Mouse (Mus musculus) v-Abl transformed pro-B cells (cell line): ENCODE data around the gene Helt.
"Not testable (repeated sequence)": the region's sequence is repeated elsewhere in the genome, so short reads cannot be mapped to it uniquely, and the experiment has no call there.

ENCODE experiments used
- in situ Hi-C, 2 experiments: fragments of 400-800 bp; cut with MboI; formaldehyde crosslinking; loops; one replicate each; pipeline ENCODE4 v1.15.1; 2025; ENCODE audit not compliant: unreplicated experiment in 2 of 2

Gene Helt

DNA sequence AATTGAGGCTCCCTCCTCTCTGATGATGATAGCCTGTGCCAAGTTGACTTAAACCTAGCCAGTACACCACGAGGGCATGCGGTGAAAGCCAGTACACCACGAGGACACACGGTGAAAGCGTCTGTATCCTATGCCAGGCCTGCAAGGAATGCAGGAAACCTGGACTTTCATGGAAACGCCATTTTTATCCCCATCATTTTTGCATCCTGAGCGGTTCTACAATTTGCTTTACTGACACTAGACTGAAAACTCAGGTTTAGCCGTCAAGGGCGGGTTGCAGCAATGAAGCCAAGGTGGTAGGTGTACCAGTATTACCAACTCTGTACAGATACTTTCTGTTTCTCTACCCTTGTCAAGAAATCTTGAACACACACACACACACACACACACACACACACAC is 7.7 kb upstream of the Helt start:
- in situ Hi-C loops = loop anchor here (5.0 to 25.0 kb wide), 6 partner anchors 117 to 1060 kb away; no protein-coding TSS in a partner anchor

DNA sequence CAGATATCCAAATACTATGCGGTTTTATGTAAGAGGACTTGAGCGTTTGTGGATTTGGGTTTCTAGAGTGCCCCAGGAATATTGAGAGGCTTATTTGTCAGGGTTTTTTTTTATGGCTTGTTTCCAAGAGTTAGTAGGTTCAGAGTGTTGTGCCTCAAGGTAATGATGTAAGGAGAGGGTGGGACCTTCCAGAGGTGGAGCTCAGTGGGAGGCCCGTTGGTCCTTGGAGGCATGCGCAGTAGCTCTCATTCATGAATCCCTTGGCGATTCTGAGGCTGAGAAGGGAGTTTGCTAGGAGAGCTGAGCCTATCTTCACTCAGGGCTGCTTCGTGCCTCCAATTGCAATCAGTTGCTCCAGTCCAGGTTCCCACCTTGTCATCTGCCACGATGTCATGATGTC is 4.4 kb upstream of the Helt start:
- in situ Hi-C loops = no loop called here

DNA sequence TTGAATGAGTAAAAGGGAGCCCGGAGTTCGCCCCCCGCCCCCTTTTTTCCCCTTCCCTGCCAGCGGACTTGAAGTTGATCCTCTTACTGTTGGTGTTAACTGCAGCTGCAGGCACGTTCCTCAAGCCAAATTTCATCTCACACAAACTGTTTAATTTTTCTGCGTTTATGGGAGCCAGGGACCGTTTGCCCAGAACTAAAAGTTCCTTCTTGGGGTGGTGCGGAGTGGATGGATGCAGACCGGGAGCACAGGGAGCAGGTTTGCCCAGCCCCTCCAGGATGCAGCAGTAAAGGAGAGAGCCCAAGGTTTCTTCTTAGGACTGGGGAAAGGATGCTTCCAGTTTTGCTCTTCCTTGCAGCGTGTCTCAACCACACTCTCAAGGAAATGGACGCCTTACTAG is 2.1 kb upstream of the Helt start:
- in situ Hi-C loops = no loop called here

DNA sequence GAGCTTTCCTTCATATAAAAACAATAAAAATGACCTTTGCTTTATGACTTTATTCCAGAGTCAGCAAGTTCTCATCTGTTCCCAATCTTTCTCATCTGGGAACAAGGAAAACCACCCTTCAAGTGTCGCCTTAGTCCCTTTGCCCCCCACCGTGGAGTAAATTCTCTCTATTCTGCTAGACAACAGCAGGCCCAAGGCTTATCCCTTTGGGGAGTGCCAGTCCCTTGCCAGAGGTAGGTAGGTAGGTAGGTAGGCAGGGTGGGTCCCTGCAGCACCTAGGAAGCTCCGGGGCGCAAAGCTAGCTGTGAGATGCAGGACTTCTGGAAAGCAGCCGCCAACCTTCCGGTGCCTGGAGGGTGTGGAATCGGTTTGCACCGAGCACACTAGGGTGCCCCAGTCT is 1.5 kb upstream of the Helt start:
- in situ Hi-C loops = no loop called here

DNA sequence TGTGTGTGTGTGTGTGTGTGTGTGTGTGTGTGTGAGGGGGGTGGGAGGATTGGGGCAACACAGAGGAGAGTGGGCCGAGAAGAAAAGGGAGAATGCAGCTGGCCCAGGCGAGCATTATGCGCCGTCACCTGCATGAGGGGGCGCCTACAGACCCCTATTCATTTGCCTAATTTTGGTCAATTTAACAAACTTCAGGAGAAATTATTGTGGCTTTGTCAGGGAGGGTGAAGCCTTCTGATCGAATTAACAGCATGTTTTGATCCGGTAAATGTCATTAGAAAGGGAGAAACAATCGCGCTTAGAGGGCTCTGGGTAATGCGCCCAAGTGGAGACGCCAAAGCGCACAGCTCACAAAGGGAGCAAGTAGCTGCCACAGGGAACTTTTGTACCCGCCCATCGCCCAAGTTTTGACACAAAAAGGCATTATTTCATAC is 647 bp upstream of the Helt start:
- in situ Hi-C loops = no loop called here

DNA sequence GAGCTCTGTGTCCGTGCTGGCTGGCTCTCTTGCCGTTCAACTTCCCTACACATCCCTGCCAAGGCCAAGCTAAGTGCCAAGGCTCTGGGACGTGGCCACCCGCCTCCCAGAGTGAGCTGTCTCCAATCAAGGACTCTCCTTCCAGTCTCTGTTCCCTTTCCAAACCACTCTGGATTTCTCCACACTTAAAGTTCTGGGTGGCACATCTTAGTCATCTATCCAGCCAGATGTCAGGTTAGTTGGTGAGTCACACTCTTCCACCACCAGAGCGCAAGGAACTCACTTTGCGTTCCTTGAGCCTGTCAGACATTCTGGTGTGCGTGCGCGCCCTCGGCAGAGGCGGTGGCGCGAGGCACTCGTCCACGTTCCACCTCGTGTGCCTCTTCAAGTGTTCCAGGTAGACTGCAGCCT is 725 bp downstream of the Helt start:
- in situ Hi-C loops = no loop called here

DNA sequence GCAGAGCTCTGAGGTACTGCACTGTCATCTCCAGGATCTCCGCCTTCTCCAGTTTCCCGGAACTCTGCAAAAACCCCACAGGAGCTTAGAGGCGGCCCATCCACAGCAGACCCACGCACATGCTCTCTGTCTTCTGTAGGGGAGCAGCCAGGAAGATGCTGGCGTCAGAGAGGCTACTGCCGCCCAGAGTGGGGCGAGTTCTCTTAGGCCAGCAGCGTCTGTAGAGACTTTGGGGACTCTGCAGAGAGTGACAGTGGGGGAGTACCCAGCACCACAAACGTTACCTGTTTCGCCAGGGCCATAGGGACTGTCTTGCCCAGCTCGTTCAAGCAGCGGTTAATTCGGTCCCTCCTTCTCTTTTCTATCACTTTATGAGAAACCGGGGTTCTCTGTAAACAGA is 1.3 kb downstream of the Helt start:
- in situ Hi-C loops = no loop called here

DNA sequence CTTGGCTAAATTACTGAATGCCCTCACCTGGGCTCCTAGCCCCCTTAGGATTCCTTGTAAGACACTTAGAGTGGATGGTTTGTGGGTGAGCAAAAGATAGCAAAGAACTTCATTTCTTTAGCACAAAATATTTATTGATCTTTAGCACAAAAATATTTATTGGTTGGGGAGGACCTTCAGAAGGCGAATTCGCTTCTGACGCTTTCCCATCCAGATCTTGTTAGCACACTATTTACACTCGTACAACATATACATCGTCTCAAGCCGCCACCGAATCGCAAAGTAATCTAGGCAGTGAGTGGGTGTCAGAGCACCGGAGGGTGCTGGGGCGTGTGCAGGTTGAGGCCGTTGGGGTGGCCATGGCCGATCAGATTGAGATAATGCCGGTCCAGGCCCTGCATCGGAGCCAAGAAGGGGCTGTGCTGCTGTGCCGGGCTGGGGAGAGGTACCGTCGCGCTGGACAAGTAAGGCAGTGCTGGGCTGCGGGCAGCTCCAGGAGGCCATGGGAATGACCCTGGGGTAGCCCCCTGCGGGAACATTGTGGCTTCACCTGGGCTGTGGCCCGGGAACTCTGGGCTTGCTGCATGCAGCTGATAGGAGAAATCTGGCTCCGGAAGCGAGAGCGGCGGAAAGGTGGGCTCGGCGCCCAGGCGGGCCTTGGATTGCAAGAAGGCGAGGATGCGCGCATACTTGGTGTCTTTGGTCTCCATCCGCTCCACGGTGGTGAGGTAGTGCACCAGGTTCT is 2.4 kb downstream of the Helt start:
- in situ Hi-C loops = no loop called here

DNA sequence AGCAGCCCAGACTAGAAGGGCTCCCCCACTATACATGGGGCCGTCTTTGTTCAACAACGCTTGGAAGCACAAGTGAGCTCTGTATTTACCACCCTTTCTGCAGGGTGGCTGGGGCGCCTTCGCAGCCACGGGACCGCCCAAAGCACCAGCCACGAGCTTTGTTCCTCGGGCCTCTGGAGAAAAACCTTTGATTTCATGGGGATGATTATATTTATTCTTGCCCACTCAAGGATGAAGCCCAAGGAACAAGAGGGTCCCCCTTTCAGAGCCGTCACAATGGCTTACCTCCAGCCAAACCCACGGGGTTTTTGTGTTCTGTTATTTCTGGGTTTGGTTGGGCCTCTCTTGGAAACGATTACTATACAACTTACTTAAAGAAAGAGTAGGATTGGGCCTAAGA is 5.2 kb downstream of the Helt start:
- in situ Hi-C loops = no loop called here

DNA sequence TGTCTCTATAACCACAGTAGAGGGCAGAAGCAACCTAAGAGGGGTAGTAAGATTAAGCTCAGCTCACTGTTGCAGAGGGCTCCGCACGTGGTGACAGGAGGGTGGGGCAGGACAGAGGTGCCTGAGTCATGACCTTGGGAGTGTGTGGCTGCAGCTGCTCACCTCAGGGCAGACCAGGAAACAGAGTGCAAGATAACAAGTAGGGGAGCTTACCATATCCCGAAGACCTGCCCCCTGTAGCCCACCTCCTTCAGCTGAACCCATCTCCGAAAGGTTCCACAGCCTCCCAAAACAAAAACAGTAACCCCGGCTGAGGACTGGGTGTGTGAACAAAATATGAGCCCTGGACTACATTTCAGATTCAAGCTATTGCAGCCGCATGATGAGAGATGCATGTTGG is 6.5 kb downstream of the Helt start:
- in situ Hi-C loops = no loop called here

DNA sequence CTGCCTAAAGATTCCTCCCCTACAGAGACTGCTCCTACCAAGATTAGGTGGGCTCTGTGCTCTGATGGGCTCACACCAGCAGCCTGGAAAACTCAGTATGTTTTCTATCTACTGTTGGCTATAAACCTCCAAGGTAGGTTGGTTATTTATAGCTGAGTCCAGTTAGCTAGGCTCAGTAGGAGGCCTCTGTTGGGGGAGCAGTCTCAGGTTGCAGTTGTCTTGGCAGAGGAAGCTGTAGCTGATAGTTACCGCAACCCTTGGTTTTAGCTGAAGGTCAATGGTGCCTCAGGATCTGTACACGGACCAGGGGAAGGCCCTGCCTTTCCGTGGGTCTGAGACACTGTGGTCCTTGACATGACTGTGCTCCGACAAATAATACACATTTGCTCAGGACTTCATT is 8.5 kb downstream of the Helt start:
- in situ Hi-C loops = no loop called here

DNA sequence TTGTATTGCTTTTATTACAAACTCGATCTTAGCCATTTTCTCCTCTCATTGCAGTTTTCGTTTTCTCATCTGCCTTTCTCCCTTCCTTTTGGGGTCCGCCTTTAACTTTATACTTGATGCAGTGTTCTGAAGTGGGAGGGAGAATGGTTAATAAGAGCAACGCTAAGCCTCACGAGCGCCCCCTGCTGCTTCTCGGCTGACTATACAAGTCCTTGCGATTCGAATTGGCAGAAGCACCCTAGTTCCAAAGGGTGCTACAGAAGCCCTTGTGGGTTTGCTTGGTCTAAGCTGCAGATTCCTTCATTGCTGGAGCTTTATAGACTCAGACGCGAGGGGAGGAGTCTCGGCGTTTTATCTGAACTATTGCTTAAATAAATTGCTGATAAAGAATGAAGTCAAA is 12.9 kb downstream of the Helt start:
- in situ Hi-C loops = loop anchor here (5.0 kb wide), 2 partner anchors 34 to 39 kb away; no protein-coding TSS in a partner anchor

DNA sequence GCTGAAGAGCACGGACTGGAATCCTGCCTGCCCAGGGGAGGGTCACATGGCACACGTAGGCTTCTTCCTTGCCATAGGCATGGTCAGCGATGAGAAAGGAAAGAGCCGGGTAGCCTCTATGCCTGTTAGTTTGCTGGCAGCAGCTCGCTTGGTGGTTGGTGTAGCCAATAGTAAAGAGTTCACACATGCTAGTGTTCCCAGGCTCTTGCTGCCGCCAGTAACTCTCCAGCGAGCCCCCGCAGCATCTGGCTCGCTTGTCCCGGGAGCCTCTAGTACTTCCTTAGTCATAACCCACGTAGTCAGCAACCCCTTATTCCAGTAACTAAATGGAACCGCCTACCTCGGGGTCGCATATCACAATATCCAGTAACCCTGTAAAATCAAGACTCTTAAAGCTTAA is 17.5 kb downstream of the Helt start:
- in situ Hi-C loops = no loop called here

DNA sequence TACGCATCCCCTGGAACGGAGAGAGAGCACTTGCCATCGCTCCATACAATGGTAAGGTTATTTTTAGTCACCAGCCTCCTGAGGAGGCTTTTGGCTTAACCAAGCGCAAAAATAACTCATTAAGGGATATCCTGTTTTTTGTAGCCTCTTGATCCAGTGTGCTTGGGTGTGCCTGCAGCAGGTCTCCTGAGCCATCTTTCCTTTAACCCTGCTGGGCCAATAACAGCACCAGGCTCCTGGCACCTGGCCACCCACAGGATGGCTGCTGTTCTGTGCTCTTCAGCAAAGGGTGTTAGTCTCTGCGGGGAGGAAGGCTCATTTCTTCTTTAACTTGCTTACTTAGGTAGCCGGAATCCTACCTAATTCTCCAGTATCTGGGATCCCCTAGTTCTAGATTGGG is 23.7 kb downstream of the Helt start:
- in situ Hi-C loops = no loop called here

DNA sequence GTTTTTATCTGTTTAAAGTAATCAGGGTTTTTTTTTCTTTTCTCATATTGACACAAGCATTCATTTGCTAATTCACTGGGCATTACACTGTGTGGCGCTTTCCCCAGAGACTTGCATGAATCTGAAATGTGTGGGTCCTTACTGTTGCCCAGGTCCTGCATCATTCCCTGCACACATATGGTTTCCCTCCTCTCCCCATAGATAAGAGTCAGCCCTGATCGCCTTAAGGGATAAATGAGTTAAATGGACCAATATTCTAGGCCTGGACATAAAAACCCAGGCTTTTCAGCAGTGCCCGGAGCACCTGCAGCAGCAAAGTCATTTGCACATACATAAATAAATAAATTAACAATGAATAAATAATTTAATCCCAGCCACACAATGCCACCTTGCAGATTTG is 24.3 kb downstream of the Helt start:
- in situ Hi-C loops = no loop called here

DNA sequence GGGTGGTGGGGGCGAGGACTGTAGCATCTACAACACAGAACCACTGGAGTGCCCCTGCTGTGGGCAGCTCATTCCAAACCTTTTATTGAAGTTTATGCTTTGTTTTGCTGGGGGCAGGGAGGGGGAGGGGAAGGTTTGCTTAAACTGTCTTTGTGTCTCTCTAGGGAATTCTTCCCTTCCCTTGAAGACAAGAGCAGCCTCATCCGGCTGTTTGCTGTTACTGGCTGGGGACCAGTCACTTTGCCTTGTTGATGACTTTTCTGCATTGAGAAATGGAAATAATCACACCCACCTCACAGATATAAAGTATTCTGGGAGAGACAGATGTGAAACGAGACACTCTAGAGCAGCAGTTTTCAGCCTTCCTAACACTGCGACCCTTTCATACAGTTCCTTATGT is 27.7 kb downstream of the Helt start:
- in situ Hi-C loops = no loop called here

DNA sequence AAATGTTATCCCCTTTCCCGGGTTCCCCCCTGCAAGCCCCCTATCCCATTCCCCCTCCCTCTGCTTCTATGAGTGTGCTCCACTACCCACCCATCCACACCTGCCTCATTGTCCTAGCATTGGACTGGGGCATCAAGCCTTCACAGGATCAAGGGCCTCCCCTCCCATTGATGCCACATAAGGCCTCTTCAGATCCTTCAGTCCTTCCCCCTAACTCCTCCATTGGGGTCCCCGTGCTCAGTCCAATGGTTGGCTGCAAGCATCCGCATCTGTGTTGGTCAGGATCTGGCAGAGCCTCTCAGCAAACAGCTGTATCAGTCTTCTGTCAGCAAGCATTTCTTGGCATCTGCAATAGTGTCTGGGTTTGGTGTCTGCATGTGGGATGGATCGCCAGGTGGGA is 30.3 kb downstream of the Helt start:
- in situ Hi-C loops = not testable (repeated sequence)

DNA sequence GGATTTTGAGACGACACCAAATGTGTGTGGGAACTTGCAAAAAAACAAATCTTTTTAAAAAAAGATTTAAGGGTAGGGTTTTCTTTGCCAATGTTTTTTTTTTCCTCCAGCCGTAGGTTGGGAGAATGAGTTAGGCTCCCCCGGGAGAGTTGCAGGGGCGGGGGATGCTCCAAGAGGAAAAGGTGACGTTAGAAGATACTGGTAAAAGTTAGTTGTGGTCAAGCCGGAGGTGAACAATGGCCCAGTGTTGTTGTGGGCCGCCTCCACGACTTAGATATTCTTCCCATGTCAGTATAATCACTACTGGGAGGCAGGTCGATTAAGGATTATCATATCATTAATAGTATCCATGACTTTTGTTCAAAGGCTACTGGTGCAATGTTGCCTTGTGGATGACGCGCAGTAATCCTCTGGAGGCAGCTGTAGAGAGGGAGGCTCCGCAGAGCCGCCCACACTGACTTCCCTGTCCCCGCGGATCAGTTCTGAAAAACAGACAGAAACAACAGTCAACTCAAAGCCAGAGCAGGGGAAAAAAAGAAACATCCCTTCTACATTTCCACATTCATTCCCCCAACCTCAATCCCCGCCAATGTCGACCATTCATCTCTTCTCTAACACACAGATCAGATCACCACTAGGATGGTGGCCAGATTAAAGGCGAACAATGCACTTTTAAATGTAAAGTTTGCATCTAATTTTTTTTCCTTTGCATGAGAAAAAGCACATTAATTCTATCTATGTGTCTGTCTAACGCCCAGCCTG is 36.4 kb downstream of the Helt start:
- in situ Hi-C loops = no loop called here

DNA sequence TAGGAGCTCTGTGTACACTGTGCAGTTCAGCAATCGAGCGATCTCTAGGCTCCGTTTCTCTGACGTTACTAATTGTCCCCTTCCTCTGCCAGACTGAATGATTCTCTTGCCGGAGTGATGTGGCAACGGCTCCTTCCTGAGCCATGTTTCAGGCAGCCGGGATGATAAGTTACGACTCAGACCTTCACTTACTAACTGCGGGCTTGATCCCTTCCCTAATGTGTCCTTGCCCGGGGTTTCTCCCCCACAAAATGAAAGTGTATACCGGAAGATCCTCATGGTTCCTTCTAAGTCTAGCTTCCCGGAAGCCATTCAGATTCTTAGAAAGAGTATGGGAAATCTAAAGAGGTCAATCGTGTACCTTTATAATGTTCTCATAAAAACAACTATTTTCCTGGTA is 42.0 kb downstream of the Helt start:
- in situ Hi-C loops = no loop called here

DNA sequence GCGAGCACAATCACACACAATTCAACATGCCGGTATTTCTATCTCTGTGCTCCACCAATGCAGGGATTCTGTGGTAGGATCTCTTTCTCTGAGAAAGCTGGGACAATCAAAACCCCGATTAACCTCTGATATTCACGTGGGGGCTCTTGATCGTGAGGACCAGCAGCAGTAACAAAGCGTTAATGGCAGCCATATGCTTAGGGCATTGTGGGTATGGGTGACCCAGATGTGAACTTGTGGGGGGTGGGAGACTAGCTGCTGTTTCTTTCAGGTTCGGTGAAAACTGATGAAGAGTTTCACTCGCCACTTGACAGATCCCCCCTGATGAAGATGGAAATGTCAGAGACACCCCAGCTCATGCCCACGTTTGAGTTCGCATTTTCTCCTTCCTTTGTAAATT is 42.9 kb downstream of the Helt start:
- in situ Hi-C loops = no loop called here

DNA sequence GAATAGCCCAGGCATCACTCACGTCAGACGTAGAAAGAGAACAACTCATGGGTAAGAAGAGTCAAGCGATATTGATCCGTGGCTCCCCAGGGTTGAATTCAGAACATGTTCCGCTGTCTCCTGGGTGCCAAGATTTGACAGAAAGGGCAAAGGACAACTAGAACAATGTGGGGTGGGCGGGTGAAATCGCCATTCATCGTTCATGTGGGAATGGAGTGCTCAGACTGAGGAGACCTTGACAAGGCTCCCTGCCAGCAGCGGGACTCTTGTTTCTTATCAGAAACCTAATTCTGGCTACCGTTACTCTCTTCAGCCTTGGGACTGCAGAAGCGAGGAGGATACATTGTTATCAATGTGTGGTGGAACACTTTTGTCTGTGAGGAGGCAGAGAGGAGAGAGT is 48.1 kb downstream of the Helt start:
- in situ Hi-C loops = loop anchor here (5.0 to 10.0 kb wide), 3 partner anchors 36 to 1128 kb away; no protein-coding TSS in a partner anchor

DNA sequence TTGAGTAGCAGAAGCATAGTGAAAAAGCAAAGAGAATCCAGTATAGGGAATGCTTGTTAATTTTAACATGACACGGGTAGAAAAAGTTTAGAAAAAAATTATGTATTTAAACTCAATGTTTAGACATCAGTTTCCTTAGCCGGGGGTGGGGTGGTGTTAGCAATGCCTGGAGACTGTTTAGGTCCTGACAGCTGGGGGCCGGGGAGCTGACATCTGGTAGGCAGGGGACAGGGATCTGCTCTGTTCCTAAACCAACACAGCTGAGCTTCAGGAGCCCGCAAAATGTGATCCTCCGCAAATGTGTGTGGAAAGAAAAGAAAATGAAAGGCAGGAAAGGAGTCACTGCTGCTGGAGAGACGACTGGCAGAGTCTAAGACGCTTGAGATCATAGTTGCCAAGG is 51.5 kb downstream of the Helt start:
- in situ Hi-C loops = loop anchor here (5.0 to 10.0 kb wide), 4 partner anchors 39 to 1132 kb away; no protein-coding TSS in a partner anchor
